Comparison of ENCODE assay signal across 8 mouse cellular contexts in genomic region chr12:113222748-113223147, GRCm38 (mm10). TPM values are rescaled to one million over a fixed set of nuclear protein-coding genes. Genes with fewer than 3 reads are reported as not detected.
DNase-seq lines count a peak whose midpoint lies in the region; ATAC-seq and TF ChIP-seq lines count a peak whose summit lies in the region.

No protein-coding gene starts in this region.

- no peak overlapping the region for H3K9ac ChIP-seq in embryonic facial prominence, embryonic 11.5 days (replicated peaks; ENCODE audit: low read length)
- no peak overlapping the region for H3K9ac ChIP-seq in heart, postnatal 0 days (replicated peaks; ENCODE audit: low read depth, low read length)
- no peak overlapping the region for H3K9ac ChIP-seq in neural tube, embryonic 14.5 days (replicated peaks; ENCODE audit: low read depth, low read length)

- H3K9me3 ChIP-seq in embryonic facial prominence, embryonic 11.5 days (replicated peaks; ENCODE audit: control insufficient read depth, low read length) = no peaks in the 10 kb centered on the region
- H3K9me3 ChIP-seq in heart, postnatal 0 days (replicated peaks; ENCODE audit: control insufficient read depth, low read length) = no peaks in the 10 kb centered on the region
- no peaks in the 10 kb centered on the region for H3K9me3 ChIP-seq in neural tube, embryonic 14.5 days (ENCODE audit: control insufficient read depth, low read length)

- 30% methylated on average over 6 of the region's 6 CpGs for WGBS in embryonic facial prominence, embryonic 11.5 days
- WGBS in heart, postnatal 0 days = 21% methylated on average over 6 of the region's 6 CpGs
- 14% methylated on average over 6 of the region's 6 CpGs for WGBS in lung, adult 2 months
- WGBS in neural tube, embryonic 14.5 days = 30% methylated on average over 6 of the region's 6 CpGs

- H3K36me3 ChIP-seq in embryonic facial prominence, embryonic 11.5 days (replicated peaks; ENCODE audit: control insufficient read depth, insufficient read depth, low read depth, low read length) = no peaks in the 10 kb centered on the region
- no peaks in the 10 kb centered on the region for H3K36me3 ChIP-seq in heart, postnatal 0 days (replicated peaks; ENCODE audit: control insufficient read depth, insufficient read depth, low read length)
- H3K36me3 ChIP-seq in neural tube, embryonic 14.5 days (ENCODE audit: control insufficient read depth, insufficient read depth, low read length) = no peaks in the 10 kb centered on the region

- H3K4me3 ChIP-seq in embryonic facial prominence, embryonic 11.5 days (ENCODE audit: low read depth, low read length) = no peak overlapping the region
- no peak overlapping the region for H3K4me3 ChIP-seq in heart, postnatal 0 days (ENCODE audit: low read depth, low read length)
- H3K4me3 ChIP-seq in lung, adult 2 months (replicated peaks; ENCODE audit: extremely low read depth, low read depth, low read length) = no peak overlapping the region
- H3K4me3 ChIP-seq in neural tube, embryonic 14.5 days (ENCODE audit: low read depth, low read length) = no peak overlapping the region

- H3K4me2 ChIP-seq in embryonic facial prominence, embryonic 11.5 days (ENCODE audit: low read depth, low read length) = no peak overlapping the region
- no peak overlapping the region for H3K4me2 ChIP-seq in heart, postnatal 0 days (ENCODE audit: low read depth, low read length)
- H3K4me2 ChIP-seq in neural tube, embryonic 14.5 days (ENCODE audit: low read depth, low read length) = no peak overlapping the region

- H3K4me1 ChIP-seq in embryonic facial prominence, embryonic 11.5 days (ENCODE audit: control insufficient read depth, insufficient read depth, low read length) = no peaks in the 10 kb centered on the region
- no peaks in the 10 kb centered on the region for H3K4me1 ChIP-seq in heart, postnatal 0 days (ENCODE audit: control insufficient read depth, insufficient read depth)
- no peaks in the 10 kb centered on the region for H3K4me1 ChIP-seq in lung, adult 2 months (ENCODE audit: control insufficient read depth, insufficient read depth, low read length)
- no peaks in the 10 kb centered on the region for H3K4me1 ChIP-seq in neural tube, embryonic 14.5 days (ENCODE audit: control insufficient read depth, insufficient read depth, low read length)

- TF ChIP-seq CTCF in heart, postnatal 0 days (IDR thresholded peaks at IDR 0.05; ENCODE audit: low read depth) = peak; percentile 58
- TF ChIP-seq CTCF in lung, adult 2 months (IDR thresholded peaks at IDR 0.05; ENCODE audit: insufficient read depth, low read length) = peak; percentile 72

- no peak for TF ChIP-seq EP300 in heart, postnatal 0 days (IDR thresholded peaks at IDR 0.05; ENCODE audit: low read depth)

- no peaks in the 10 kb centered on the region for H3K27me3 ChIP-seq in embryonic facial prominence, embryonic 11.5 days (ENCODE audit: control insufficient read depth, insufficient read depth, low read length)
- H3K27me3 ChIP-seq in heart, postnatal 0 days (ENCODE audit: control insufficient read depth, insufficient read depth, low read length) = no peaks in the 10 kb centered on the region
- no peaks in the 10 kb centered on the region for H3K27me3 ChIP-seq in neural tube, embryonic 14.5 days (ENCODE audit: control insufficient read depth, insufficient read depth, low read length)

- TF ChIP-seq POLR2A in lung, adult 2 months (IDR thresholded peaks at IDR 0.05; ENCODE audit: borderline replicate concordance, extremely low read depth, low read depth, low read length) = no peak

- peak; percentile 31 for ATAC-seq in embryonic facial prominence, embryonic 11.5 days (replicated peaks; ENCODE audit: insufficient number of reproducible peaks, low FRiP score, low TSS enrichment, low read depth)
- ATAC-seq in heart, postnatal 0 days (ENCODE audit: insufficient read depth, low read depth) = no peak
- peak; percentile 45; the same call in 1 of the 2 replicates for ATAC-seq in neural tube, embryonic 14.5 days (ENCODE audit: low read depth)

- H3K27ac ChIP-seq in embryonic facial prominence, embryonic 11.5 days (replicated peaks; ENCODE audit: low read depth, low read length) = no peak overlapping the region
- no peak overlapping the region for H3K27ac ChIP-seq in heart, postnatal 0 days (ENCODE audit: low read depth)
- H3K27ac ChIP-seq in neural tube, embryonic 14.5 days (ENCODE audit: low read depth, low read length) = no peak overlapping the region

- peak; percentile 36 for DNase-seq in urinary bladder, postnatal 25 days (ENCODE audit: low spot score)
- DNase-seq in urinary bladder, postnatal 4 days (ENCODE audit: low spot score in 2 of 2) = no peak
- peak; percentile 54 for DNase-seq in embryonic facial prominence, embryonic 11.5 days (ENCODE audit: low spot score)
- peak; percentile 12 for DNase-seq in heart, postnatal 0 days (ENCODE audit: low spot score)
- peak; percentile 61 to 62 for DNase-seq in kidney, postnatal 25 days
- DNase-seq in lung, adult 2 months = peak; percentile 43
- DNase-seq in thymus, postnatal 14 days = peak; percentile 79

RNA-seq across cellular contexts. Expression of gene Tmem121, which starts 37.0 kb away (rescaled TPM):
- 5.7 and 8.9 TPM in 2 replicates for polyA plus RNA-seq in embryonic facial prominence, embryonic 11.5 days (2014; fragmentation: Nextera tagmentation; extraction: Ambion mirVana)
- 0.97 and 4.8 TPM in 2 replicates for total RNA-seq in heart, postnatal 0 days (2014; rRNA removed; ENCODE audit: low replicate concordance)
- 1.2 TPM in 2 replicates for polyA plus RNA-seq in heart, postnatal 0 days (2015; fragmentation: Nextera tagmentation; extraction: Ambion mirVana)
- polyA plus RNA-seq in lung, adult 2 months (2012; rRNA removed) = 0.52 and 0.60 TPM in 2 replicates
- 24.9 and 29.4 TPM in 2 replicates for polyA plus RNA-seq in neural tube, embryonic 14.5 days (2014; fragmentation: Nextera tagmentation; extraction: Ambion mirVana)

Comparison
In these comparisons a context has a peak if more than half of its experiments do, and no peak if none do; other contexts are left out.
1. DNase-seq: peak in urinary bladder, postnatal 25 days (single experiment), embryonic facial prominence, embryonic 11.5 days (single experiment), heart, postnatal 0 days (single experiment), kidney, postnatal 25 days (2 of 2), lung, adult 2 months (single experiment) and thymus, postnatal 14 days (single experiment); none in urinary bladder, postnatal 4 days (0 of 2).